Mouse (Mus musculus) liver, embryonic 15.5 days (tissue): ENCODE measurements at regions not wholly inside any gene's neighbourhood (a gene's known extent, or its start where the extent isn't known, plus 50 kb on each side); places are given as distances from the start of the nearest gene placed in this dataset.

Experiments
- ATAC-seq: fragments of 200-750 bp; cut with Nextera tagmentation; 2 replicates; pipeline ENCODE4 v1.8.0; 2017; ENCODE audit warnings: moderate number of reproducible peaks, mild to moderate bottlenecking, moderate library complexity; ENCODE audit not compliant: insufficient read depth
- H3K27ac ChIP-seq: fragments of 300-500 bp; sonication (generic); replicated peaks from 2 replicates; pipeline ENCODE4 v1.5.1; 2015; ENCODE audit warnings: mild to moderate bottlenecking, inconsistent platforms
- H3K27me3 ChIP-seq: fragments of 300-500 bp; sonication (generic); 2 replicates; pipeline ENCODE4 v1.6.1; 2015; ENCODE audit warnings: mild to moderate bottlenecking, inconsistent platforms
- H3K36me3 ChIP-seq: fragments of 300-500 bp; sonication (generic); replicated peaks from 2 replicates; pipeline ENCODE4 v1.6.1; 2015; ENCODE audit warnings: moderate library complexity, mild to moderate bottlenecking, inconsistent platforms
- H3K4me1 ChIP-seq: fragments of 300-500 bp; sonication (generic); replicated peaks from 2 replicates; pipeline ENCODE4 v1.6.1; 2015; ENCODE audit warnings: inconsistent platforms
- H3K4me2 ChIP-seq: fragments of 300-500 bp; sonication (generic); 2 replicates; pipeline ENCODE4 v1.6.1; 2015; ENCODE audit warnings: moderate library complexity, mild to moderate bottlenecking, inconsistent platforms
- H3K4me3 ChIP-seq: fragments of 300-500 bp; sonication (generic); replicated peaks from 2 replicates; pipeline ENCODE4 v1.5.1; 2015; ENCODE audit warnings: mild to moderate bottlenecking, inconsistent platforms
- H3K9ac ChIP-seq: fragments of 300-500 bp; sonication (generic); 2 replicates; pipeline ENCODE4 v1.6.1; 2015; ENCODE audit warnings: moderate library complexity, mild to moderate bottlenecking, inconsistent platforms
- H3K9me3 ChIP-seq: fragments of 300-500 bp; sonication (generic); replicated peaks from 2 replicates; pipeline ENCODE4 v1.6.1; 2016; ENCODE audit warnings: inconsistent platforms
- WGBS: fragments of 180-500 bp; shearing (Covaris S2); methylation state at CpG from one replicate; pipeline ENCODE4 v1.1.7; 2015; ENCODE audit warnings: mixed read lengths; ENCODE audit not compliant: insufficient replicate concordance; 5-methylcytosine and 5-hydroxymethylcytosine counted together

DNA sequence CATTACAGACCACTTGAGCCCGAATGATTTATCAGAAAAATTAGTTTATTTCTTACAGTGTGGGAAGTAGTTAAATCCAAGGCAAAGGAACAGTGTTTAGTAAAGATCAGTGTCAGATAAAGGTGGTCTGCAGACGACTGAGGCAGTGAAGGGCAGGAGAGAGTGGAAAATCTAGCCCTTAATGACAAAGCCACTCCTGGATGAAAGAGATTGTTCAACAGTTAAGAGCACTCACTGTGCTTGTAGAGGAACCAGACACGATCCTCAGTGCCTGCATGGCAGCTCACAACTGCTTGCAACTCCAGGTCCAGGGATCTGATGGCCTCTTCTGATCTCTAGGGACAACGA lies 758.3 kb downstream of the Ryr2 start:
- Histone ChIP-seq H3K27ac (no peak overlapping the region), H3K27me3 (no peaks in the 10 kb centered on the region), H3K4me2 (no peak overlapping the region), H3K4me3 (no peak overlapping the region), H3K9ac (no peak overlapping the region), H3K9me3 (no peaks in the 10 kb centered on the region), H3K4me1 (no peaks in the 10 kb centered on the region), H3K36me3 (no peaks in the 10 kb centered on the region)
- ATAC-seq = no peak
- WGBS = 34% methylated on average over 4 of the region's 4 CpGs

DNA sequence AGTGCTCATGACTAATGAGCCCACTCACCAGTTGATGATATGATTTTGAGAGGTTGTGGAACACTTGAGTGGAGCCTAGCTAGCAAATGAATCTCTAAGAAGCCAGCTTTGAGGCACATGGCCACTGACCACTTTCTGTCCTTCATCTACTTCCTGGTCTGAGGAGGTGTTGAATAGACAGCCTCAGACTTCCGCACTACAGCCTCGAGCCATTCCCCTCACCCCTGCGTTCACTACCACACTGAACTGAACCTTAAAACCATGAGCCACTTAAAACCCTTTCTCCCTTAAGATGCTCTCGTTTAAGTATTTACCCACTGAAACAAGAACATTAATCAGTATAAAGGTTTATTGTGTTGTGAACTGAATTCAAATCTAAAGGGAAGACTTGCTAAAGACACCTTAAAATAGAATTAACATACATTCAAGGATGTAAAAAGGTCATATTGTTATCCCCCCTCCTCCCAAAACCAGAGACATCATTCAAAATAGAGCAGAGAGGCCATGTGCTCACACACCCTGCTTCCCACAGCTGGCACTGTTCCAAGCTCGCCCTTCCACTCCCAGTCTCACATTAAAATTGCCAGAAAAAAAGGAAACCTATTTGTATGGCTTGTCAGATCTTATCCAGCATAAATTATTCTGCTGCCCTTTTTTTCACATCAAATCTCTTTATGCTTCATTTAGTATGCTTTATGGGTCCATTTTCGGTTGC lies 758.8 kb downstream of the Ryr2 start:
- Histone ChIP-seq H3K9ac (no peak overlapping the region), H3K36me3 (no peaks in the 10 kb centered on the region), H3K4me2 (no peak overlapping the region), H3K27me3 (no peaks in the 10 kb centered on the region), H3K4me1 (no peaks in the 10 kb centered on the region), H3K9me3 (no peaks in the 10 kb centered on the region), H3K27ac (no peak overlapping the region), H3K4me3 (no peak overlapping the region)
- 55% methylated on average over 6 of the region's 6 CpGs for WGBS
- ATAC-seq = no peak

DNA sequence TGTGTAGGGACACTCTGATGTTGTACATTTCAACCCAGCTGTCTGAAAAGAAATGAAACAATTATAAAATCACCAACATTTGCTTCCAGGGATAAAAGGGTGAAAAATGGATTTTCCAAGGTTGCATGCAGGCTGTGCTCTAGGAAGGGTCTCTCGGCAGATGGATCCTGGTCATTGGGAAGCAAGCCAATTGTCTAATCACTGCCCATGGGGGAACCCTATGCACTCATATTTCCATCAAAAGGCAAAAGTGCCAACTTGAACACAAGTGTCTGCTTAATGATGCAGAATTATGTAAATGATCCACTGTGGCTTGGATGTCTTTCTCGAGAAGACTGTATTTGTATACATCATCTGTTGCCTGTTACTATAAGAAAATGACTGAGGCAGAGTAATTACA lies 762.2 kb downstream of the Ryr2 start:
- no peaks in the 10 kb centered on the region for H3K9me3 ChIP-seq

DNA sequence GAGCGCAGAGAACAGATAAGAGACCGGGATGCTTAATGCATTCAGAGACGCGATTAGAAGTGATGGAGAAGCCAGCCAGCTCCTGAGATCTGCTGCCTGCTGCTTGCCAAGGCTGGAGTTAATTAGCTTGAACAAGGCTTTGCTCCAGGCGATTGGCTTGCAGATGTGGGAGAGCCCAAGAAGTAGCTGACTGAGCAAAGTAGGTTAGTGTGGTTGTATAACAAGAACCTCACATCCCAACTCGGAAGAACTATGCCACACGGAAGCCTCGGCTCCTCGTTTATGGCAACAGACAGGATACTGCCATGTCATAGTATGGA lies 768.5 kb downstream of the Ryr2 start:
- 72% methylated on average over 9 of the region's 9 CpGs for WGBS

More for the DNA sequence above, 762.2 kb downstream of the Ryr2 start:
- Histone ChIP-seq H3K27me3 (no peaks in the 10 kb centered on the region), H3K4me3 (no peak overlapping the region), H3K4me1 (no peaks in the 10 kb centered on the region), H3K27ac (no peak overlapping the region), H3K4me2 (no peak overlapping the region), H3K36me3 (no peaks in the 10 kb centered on the region), H3K9ac (no peak overlapping the region)
- WGBS = 68% methylated on average over 2 of the region's 2 CpGs
- ATAC-seq = no peak

DNA sequence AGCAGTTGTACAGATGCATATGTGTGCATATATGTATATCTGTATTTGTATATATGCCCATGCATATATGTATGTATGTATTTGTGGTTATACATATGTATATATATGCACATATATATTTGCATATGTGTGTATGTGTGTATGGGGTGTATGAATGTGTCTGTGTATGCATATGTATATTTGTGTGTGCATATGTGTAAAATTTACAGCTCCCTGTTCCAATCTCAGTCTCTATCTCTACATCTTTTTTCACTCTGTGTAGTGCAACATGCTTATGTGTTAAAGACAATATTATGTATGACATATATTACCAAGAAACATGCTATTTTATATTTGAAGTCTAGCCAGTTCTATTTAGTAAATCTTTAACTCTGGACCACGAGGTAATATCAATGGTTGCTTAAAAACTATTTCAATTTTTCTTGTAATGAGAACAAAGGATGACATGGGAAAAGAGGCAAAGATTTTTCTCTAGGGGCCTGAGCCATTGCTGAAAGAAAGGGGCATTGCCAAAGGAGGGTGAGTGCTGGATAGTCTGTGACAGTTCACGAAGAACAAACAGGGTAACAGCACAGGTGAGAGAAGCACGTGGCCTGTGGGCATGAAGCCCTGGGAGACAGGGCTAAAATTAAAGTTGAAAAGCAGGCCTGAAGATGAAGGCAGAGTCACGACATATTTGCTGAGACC lies 769.0 kb downstream of the Ryr2 start:
- no peaks in the 10 kb centered on the region for H3K9me3 ChIP-seq
- H3K36me3 ChIP-seq = no peaks in the 10 kb centered on the region
- 36% methylated on average over 4 of the region's 4 CpGs for WGBS
- no peaks in the 10 kb centered on the region for H3K27me3 ChIP-seq
- H3K4me1 ChIP-seq = no peaks in the 10 kb centered on the region
- no peak overlapping the region for H3K4me2 ChIP-seq
- no peak overlapping the region for H3K4me3 ChIP-seq
- H3K9ac ChIP-seq = no peak overlapping the region
- ATAC-seq = no peak
- H3K27ac ChIP-seq = no peak overlapping the region

More for the DNA sequence above, 768.5 kb downstream of the Ryr2 start:
- Histone ChIP-seq H3K4me1 (no peaks in the 10 kb centered on the region), H3K36me3 (no peaks in the 10 kb centered on the region), H3K9me3 (no peaks in the 10 kb centered on the region), H3K27me3 (no peaks in the 10 kb centered on the region), H3K9ac (no peak overlapping the region), H3K4me2 (no peak overlapping the region), H3K27ac (no peak overlapping the region), H3K4me3 (no peak overlapping the region)
- ATAC-seq = no peak

DNA sequence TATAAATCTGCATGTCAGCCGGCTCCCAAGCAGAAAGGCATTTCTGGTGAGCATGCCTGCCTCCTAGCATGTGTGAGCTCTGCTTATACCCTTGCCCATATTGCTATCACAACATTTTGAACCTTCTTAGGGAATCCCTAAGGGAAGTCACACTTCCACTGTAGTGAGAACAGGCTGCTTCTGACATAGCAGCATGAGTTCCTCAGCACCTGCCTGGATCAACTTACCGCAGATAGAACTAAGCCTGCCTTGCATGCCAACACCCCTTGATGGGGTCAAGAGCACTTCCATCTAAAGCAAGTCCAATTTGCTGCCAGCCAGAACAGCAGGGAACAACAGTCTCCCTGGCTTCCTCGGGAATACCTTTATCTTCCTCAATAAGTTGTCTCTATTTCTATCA lies 769.8 kb downstream of the Ryr2 start:
- Histone ChIP-seq H3K4me2 (no peak overlapping the region), H3K4me3 (no peak overlapping the region), H3K27ac (no peak overlapping the region), H3K36me3 (no peaks in the 10 kb centered on the region), H3K27me3 (no peaks in the 10 kb centered on the region), H3K9ac (no peak overlapping the region), H3K4me1 (no peaks in the 10 kb centered on the region), H3K9me3 (no peaks in the 10 kb centered on the region)
- whole genome bisulfite sequencing = 61% methylated on average over 3 of the region's 3 CpGs
- no peak for ATAC-seq

DNA sequence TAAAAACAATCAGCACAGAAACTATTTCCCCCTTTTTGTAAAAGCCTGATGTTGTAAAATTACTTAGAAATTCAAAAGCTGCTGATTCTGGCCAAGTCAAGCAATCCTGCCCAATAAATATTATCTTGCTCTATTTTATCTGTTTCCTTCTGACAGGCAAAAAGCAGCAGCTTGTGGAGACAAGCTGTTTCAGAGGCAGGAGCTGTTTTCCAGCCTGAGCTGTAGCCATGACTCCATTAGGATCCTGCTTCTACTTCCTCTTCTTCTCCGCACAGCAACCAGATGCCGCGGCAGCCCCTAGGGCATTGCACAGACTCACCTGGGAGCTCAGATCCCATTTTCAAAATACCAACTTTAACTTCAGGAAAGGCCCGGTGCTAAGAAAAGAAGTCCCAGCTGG lies 774.8 kb downstream of the Ryr2 start:
- Histone ChIP-seq H3K9me3 (no peaks in the 10 kb centered on the region), H3K4me3 (no peak overlapping the region), H3K4me2 (no peak overlapping the region), H3K4me1 (no peaks in the 10 kb centered on the region), H3K27me3 (no peaks in the 10 kb centered on the region), H3K36me3 (no peaks in the 10 kb centered on the region), H3K27ac (no peak overlapping the region), H3K9ac (no peak overlapping the region)
- no peak for ATAC-seq
- WGBS = 74% methylated on average over 4 of the region's 4 CpGs

DNA sequence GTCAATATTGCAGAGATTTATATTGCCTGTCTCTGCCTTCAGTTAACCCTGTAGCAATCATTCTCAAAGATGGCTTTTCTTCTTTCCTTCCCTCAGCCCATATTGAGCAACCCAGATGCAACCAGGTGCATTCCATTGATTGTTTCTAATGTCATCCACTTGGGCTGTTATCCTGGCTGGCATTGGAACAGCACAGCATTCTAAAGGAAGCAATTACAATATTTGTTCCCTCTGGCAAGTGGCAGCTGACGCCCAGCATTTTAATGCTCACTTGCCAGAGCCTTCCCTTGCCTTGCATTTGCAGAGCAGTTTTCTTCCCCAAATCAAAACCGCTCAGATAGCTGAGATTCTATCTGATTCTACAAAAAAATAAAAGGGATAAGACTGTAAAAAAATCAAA lies 798.0 kb downstream of the Ryr2 start:
- H3K4me1 ChIP-seq = no peaks in the 10 kb centered on the region
- no peaks in the 10 kb centered on the region for H3K36me3 ChIP-seq
- no peak overlapping the region for H3K4me2 ChIP-seq
- H3K27ac ChIP-seq = no peak overlapping the region
- WGBS = 61% methylated on average over 2 of the region's 2 CpGs
- no peak for ATAC-seq
- H3K9ac ChIP-seq = no peak overlapping the region
- no peaks in the 10 kb centered on the region for H3K9me3 ChIP-seq
- H3K27me3 ChIP-seq = no peaks in the 10 kb centered on the region
- no peak overlapping the region for H3K4me3 ChIP-seq

DNA sequence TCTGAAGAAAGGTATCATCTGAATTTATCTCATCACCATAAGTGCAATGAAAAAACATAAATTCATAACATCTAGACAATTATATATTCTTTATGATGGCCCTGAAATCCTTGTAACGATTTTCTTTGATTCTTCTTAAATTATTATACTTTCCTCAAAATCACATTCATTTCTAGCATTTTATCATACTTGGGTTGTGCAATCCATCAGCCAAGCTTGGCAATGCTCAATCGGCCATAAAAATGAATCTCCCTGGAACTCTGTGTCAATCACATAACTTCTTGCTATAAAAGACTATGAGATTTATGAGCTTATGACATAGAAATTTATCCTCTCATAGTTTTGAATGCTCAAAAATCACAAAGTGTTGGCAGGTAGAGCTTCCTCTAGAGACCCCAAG lies 811.3 kb downstream of the Ryr2 start:
- Histone ChIP-seq H3K4me1 (no peaks in the 10 kb centered on the region), H3K9ac (no peak overlapping the region), H3K36me3 (no peaks in the 10 kb centered on the region), H3K27me3 (no peaks in the 10 kb centered on the region), H3K9me3 (no peaks in the 10 kb centered on the region), H3K27ac (no peak overlapping the region), H3K4me2 (no peak overlapping the region), H3K4me3 (no peak overlapping the region)
- ATAC-seq = no peak
- 65% methylated on average over 2 of the region's 2 CpGs for WGBS

DNA sequence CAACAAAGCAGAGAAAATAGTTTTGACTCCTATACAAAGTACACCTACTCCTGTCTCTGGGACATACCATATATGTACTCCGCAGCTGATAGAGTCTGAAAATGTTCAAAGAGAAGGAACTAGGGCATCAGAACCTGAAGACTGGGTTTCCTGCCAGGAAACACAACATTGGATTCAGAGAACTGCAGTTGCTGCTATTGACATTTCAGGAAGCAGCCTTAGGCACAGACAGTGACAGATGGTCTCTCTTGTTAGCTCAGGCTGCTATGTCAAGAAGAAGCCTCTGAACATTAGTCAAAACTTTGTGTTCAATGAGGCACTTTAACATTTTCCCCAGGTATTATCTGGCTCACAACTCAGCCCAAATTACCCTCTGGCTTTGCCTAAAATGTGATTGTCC lies 812.1 kb downstream of the Ryr2 start:
- Histone ChIP-seq H3K4me2 (no peak overlapping the region), H3K27me3 (no peaks in the 10 kb centered on the region), H3K36me3 (no peaks in the 10 kb centered on the region), H3K4me3 (no peak overlapping the region), H3K4me1 (no peaks in the 10 kb centered on the region), H3K9me3 (no peaks in the 10 kb centered on the region), H3K27ac (no peak overlapping the region), H3K9ac (no peak overlapping the region)
- WGBS = 21% methylated on average over 1 of the region's 1 CpGs
- ATAC-seq = no peak

DNA sequence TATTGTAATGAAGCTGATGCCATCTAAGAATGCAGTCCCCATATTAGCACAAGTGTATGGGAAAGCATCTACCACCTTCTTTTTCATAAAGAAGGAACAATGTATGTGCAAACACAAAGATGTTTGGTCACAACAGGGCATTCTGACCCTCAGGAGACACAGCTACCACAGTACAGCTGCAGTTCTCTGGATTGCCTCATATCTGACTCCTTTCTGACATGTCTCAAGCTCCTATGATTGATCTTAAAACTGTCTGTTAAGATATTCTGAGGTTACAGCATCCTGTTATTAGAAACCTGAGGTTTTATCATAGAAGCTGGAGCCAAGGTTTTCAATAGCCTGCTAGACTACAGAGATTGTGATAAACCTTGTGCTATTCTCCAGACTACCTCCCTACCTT lies 813.0 kb downstream of the Ryr2 start:
- no peaks in the 10 kb centered on the region for H3K4me1 ChIP-seq
- no peaks in the 10 kb centered on the region for H3K27me3 ChIP-seq
- no peak overlapping the region for H3K9ac ChIP-seq
- H3K9me3 ChIP-seq = no peaks in the 10 kb centered on the region
- ATAC-seq = no peak
- no peak overlapping the region for H3K4me3 ChIP-seq
- no peaks in the 10 kb centered on the region for H3K36me3 ChIP-seq
- H3K4me2 ChIP-seq = no peak overlapping the region
- no peak overlapping the region for H3K27ac ChIP-seq

DNA sequence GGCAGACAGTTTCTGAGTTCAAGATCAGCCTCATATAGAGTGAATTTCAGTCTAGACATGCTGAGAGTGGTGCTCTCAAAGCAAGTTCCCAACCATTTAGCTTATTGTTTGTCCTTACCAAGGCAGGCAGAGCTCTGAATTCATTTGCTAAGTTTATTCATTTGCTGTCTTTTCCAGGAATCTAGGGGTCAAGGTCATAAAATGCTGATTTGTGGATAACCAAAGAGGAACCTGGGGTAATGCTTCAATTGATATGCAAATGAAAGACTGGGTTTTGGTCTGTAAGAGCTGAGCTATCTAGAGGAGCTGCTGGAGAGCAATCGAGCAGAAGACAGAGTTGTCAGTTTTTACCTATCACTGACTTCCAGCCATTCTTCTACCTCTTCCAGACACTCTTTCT lies 832.8 kb downstream of the Ryr2 start:
- no peak for ATAC-seq
- Histone ChIP-seq H3K27me3 (no peaks in the 10 kb centered on the region), H3K4me3 (no peak overlapping the region), H3K27ac (no peak overlapping the region), H3K9me3 (no peaks in the 10 kb centered on the region), H3K36me3 (no peaks in the 10 kb centered on the region), H3K4me2 (no peak overlapping the region), H3K4me1 (no peaks in the 10 kb centered on the region), H3K9ac (no peak overlapping the region)
- 24% methylated on average over 1 of the region's 1 CpGs for WGBS
